21 mouse cellular contexts compared by ENCODE assay signal in genomic region chr4:148218238-148218637, GRCm38 (mm10). TPM values are rescaled to one million over a fixed set of nuclear protein-coding genes. Genes with fewer than 3 reads are reported as not detected.
A peak's percentile ranks its signal among the peaks of the same experiment; 100 is the strongest.
DNase-seq lines count a peak whose midpoint lies in the region; ATAC-seq and TF ChIP-seq lines count a peak whose summit lies in the region.
"Had no signal": no experiment of that assay in that cellular context is flagged by ENCODE, and none has a peak within 500 bp of the region (broad histone marks: within the 10 kb centered on the region; RNA-seq: fewer than 3 reads in every experiment).

No protein-coding gene starts in this region.

- TF ChIP-seq EP300 in lung, postnatal 0 days (IDR thresholded peaks at IDR 0.05) = no peak

- TF ChIP-seq CTCF in lung, embryonic 14.5 days (IDR thresholded peaks at IDR 0.05; ENCODE audit: low read depth) = no peak
- no peak for TF ChIP-seq CTCF in lung, postnatal 0 days (IDR thresholded peaks at IDR 0.05)
- TF ChIP-seq CTCF in brain, embryonic 14.5 days (IDR thresholded peaks at IDR 0.05; ENCODE audit: borderline replicate concordance, extremely low read depth, insufficient read depth, insufficient read length) = no peak

- 30% methylated on average over 10 of the region's 10 CpGs for whole genome bisulfite sequencing in hindbrain, embryonic 12.5 days
- 33% methylated on average over 10 of the region's 10 CpGs for WGBS in hindbrain, embryonic 10.5 days
- WGBS in lung, embryonic 14.5 days = 11% methylated on average over 10 of the region's 10 CpGs
- WGBS in lung, postnatal 0 days = 16% methylated on average over 10 of the region's 10 CpGs
- WGBS in limb, embryonic 12.5 days = 6% methylated on average over 10 of the region's 10 CpGs
- 37% methylated on average over 10 of the region's 10 CpGs for WGBS in embryonic facial prominence, embryonic 10.5 days
- 7% methylated on average over 10 of the region's 10 CpGs for WGBS in kidney, embryonic 15.5 days

- peak overlapping the region; percentile 8; the same call in 1 of the 2 replicates for H3K9ac ChIP-seq in hindbrain, embryonic 12.5 days
- no peak overlapping the region for H3K9ac ChIP-seq in lung, embryonic 14.5 days
- no peak overlapping the region for H3K9ac ChIP-seq in lung, postnatal 0 days (replicated peaks; ENCODE audit: low read depth)
- no peak overlapping the region for H3K9ac ChIP-seq in limb, embryonic 12.5 days (replicated peaks)
- H3K9ac ChIP-seq in kidney, embryonic 15.5 days = no peak overlapping the region
- H3K9ac ChIP-seq: intestine, embryonic 15.5 days; liver, embryonic 12.5 days; lung, embryonic 15.5 days had no signal

- H3K4me3 ChIP-seq in hindbrain, embryonic 12.5 days = no peak overlapping the region
- no peak overlapping the region for H3K4me3 ChIP-seq in hindbrain, embryonic 10.5 days
- no peak overlapping the region for H3K4me3 ChIP-seq in lung, embryonic 14.5 days (ENCODE audit: low read depth, low read length)
- H3K4me3 ChIP-seq in lung, postnatal 0 days (ENCODE audit: low read depth, low read length) = no peak overlapping the region
- no peak overlapping the region for H3K4me3 ChIP-seq in limb, embryonic 12.5 days (replicated peaks)
- no peak overlapping the region for H3K4me3 ChIP-seq in embryonic facial prominence, embryonic 10.5 days
- no peak overlapping the region for H3K4me3 ChIP-seq in kidney, embryonic 15.5 days (replicated peaks)
- H3K4me3 ChIP-seq: erythroblast, embryonic 14.5 days; intestine, embryonic 15.5 days; liver, embryonic 12.5 days; lung, embryonic 15.5 days had no signal

- H3K4me2 ChIP-seq in hindbrain, embryonic 12.5 days (replicated peaks) = no peak overlapping the region
- no peak overlapping the region for H3K4me2 ChIP-seq in lung, embryonic 14.5 days
- H3K4me2 ChIP-seq in lung, postnatal 0 days (replicated peaks; ENCODE audit: low read depth, low read length) = no peak overlapping the region
- 0 out of 2 replicates have a peak overlapping the region, but pooled peaks have one; percentile 0 for H3K4me2 ChIP-seq in limb, embryonic 12.5 days
- no peak overlapping the region for H3K4me2 ChIP-seq in kidney, embryonic 15.5 days
- H3K4me2 ChIP-seq: heart, embryonic 11.5 days; intestine, embryonic 15.5 days; liver, embryonic 12.5 days; lung, embryonic 15.5 days had no signal

- no peaks in the 10 kb centered on the region for H3K9me3 ChIP-seq in hindbrain, embryonic 12.5 days (replicated peaks)
- H3K9me3 ChIP-seq in hindbrain, embryonic 10.5 days = no peaks in the 10 kb centered on the region
- no peaks in the 10 kb centered on the region for H3K9me3 ChIP-seq in lung, embryonic 14.5 days (ENCODE audit: low read depth, low read length)
- no peaks in the 10 kb centered on the region for H3K9me3 ChIP-seq in lung, postnatal 0 days (ENCODE audit: low read length)
- H3K9me3 ChIP-seq in limb, embryonic 12.5 days = no peaks in the 10 kb centered on the region
- H3K9me3 ChIP-seq in embryonic facial prominence, embryonic 10.5 days = no peaks in the 10 kb centered on the region
- no peaks in the 10 kb centered on the region for H3K9me3 ChIP-seq in kidney, embryonic 15.5 days (replicated peaks)
- H3K9me3 ChIP-seq: intestine, embryonic 15.5 days; liver, embryonic 12.5 days; lung, embryonic 15.5 days had no signal

- H3K27ac ChIP-seq in hindbrain, embryonic 12.5 days = no peak overlapping the region
- no peak overlapping the region for H3K27ac ChIP-seq in hindbrain, embryonic 10.5 days
- no peak overlapping the region for H3K27ac ChIP-seq in lung, embryonic 14.5 days (ENCODE audit: low read depth)
- no peak overlapping the region for H3K27ac ChIP-seq in lung, postnatal 0 days (ENCODE audit: low read length)
- no peak overlapping the region for H3K27ac ChIP-seq in limb, embryonic 12.5 days
- no peak overlapping the region for H3K27ac ChIP-seq in embryonic facial prominence, embryonic 10.5 days (replicated peaks)
- no peak overlapping the region for H3K27ac ChIP-seq in kidney, embryonic 15.5 days
- H3K27ac ChIP-seq: intestine, embryonic 15.5 days; liver, embryonic 12.5 days; lung, embryonic 15.5 days had no signal

- H3K27me3 ChIP-seq in hindbrain, embryonic 12.5 days = peaks cover 26% of the 10 kb centered on the region
- H3K27me3 ChIP-seq in hindbrain, embryonic 10.5 days (ENCODE audit: insufficient read depth, poor library complexity, severe bottlenecking) = peaks cover 49% of the 10 kb centered on the region
- peaks cover 6% of the 10 kb centered on the region for H3K27me3 ChIP-seq in lung, embryonic 14.5 days (ENCODE audit: insufficient read depth, low read length)
- no peaks in the 10 kb centered on the region for H3K27me3 ChIP-seq in lung, postnatal 0 days (replicated peaks; ENCODE audit: insufficient read depth, low read length)
- H3K27me3 ChIP-seq in limb, embryonic 12.5 days = peaks cover 90% of the 10 kb centered on the region
- peaks cover 68% of the 10 kb centered on the region for H3K27me3 ChIP-seq in embryonic facial prominence, embryonic 10.5 days (replicated peaks; ENCODE audit: low read depth, poor library complexity, severe bottlenecking)
- peaks cover 50% of the 10 kb centered on the region for H3K27me3 ChIP-seq in kidney, embryonic 15.5 days

- no peaks in the 10 kb centered on the region for H3K36me3 ChIP-seq in hindbrain, embryonic 12.5 days
- no peaks in the 10 kb centered on the region for H3K36me3 ChIP-seq in hindbrain, embryonic 10.5 days
- no peaks in the 10 kb centered on the region for H3K36me3 ChIP-seq in lung, embryonic 14.5 days (ENCODE audit: insufficient read depth)
- no peaks in the 10 kb centered on the region for H3K36me3 ChIP-seq in lung, postnatal 0 days (ENCODE audit: insufficient read depth, low read length)
- H3K36me3 ChIP-seq in limb, embryonic 12.5 days = no peaks in the 10 kb centered on the region
- no peaks in the 10 kb centered on the region for H3K36me3 ChIP-seq in embryonic facial prominence, embryonic 10.5 days (replicated peaks)
- no peaks in the 10 kb centered on the region for H3K36me3 ChIP-seq in kidney, embryonic 15.5 days
- H3K36me3 ChIP-seq: intestine, embryonic 15.5 days; liver, embryonic 12.5 days; lung, embryonic 15.5 days had no signal

- no peak for TF ChIP-seq POLR2A in brain, embryonic 14.5 days (IDR thresholded peaks at IDR 0.05; ENCODE audit: borderline replicate concordance, extremely low read depth, insufficient read depth, insufficient read length, poor library complexity, severe bottlenecking)

- ATAC-seq in hindbrain, embryonic 12.5 days (ENCODE audit: low FRiP score) = no peak
- no peak for ATAC-seq in lung, embryonic 14.5 days (ENCODE audit: insufficient read depth)
- no peak for ATAC-seq in lung, postnatal 0 days
- no peak; the same call in 1 of the 2 replicates for ATAC-seq in limb, embryonic 12.5 days (ENCODE audit: insufficient number of reproducible peaks, insufficient read depth, low FRiP score, low TSS enrichment, low read depth)
- no peak for ATAC-seq in kidney, embryonic 15.5 days (replicated peaks; ENCODE audit: low FRiP score)
- ATAC-seq: intestine, embryonic 15.5 days; liver, embryonic 12.5 days had no signal

- H3K4me1 ChIP-seq in hindbrain, embryonic 12.5 days = peaks cover 33% of the 10 kb centered on the region
- peaks cover 41% of the 10 kb centered on the region for H3K4me1 ChIP-seq in hindbrain, embryonic 10.5 days (replicated peaks)
- H3K4me1 ChIP-seq in lung, embryonic 14.5 days (ENCODE audit: insufficient read depth) = no peaks in the 10 kb centered on the region
- no peaks in the 10 kb centered on the region for H3K4me1 ChIP-seq in lung, postnatal 0 days (ENCODE audit: insufficient read depth, low read depth, low read length)
- peaks cover 12% of the 10 kb centered on the region for H3K4me1 ChIP-seq in limb, embryonic 12.5 days (replicated peaks)
- H3K4me1 ChIP-seq in embryonic facial prominence, embryonic 10.5 days = peaks cover 36% of the 10 kb centered on the region
- peaks cover 5% of the 10 kb centered on the region; the same call in 1 of the 2 replicates for H3K4me1 ChIP-seq in kidney, embryonic 15.5 days
- H3K4me1 ChIP-seq: intestine, embryonic 15.5 days; liver, embryonic 12.5 days; lung, embryonic 15.5 days had no signal

- no peak for DNase-seq in hindbrain, embryonic 10.5 days (ENCODE audit: low spot score)
- peak; percentile 3 for DNase-seq in lung, embryonic 14.5 days
- no peak for DNase-seq in lung, postnatal 0 days (ENCODE audit: low spot score)
- DNase-seq in brain, embryonic 14.5 days (ENCODE audit: low read depth) = peak; percentile 53
- no peak for DNase-seq in embryonic facial prominence, embryonic 10.5 days (ENCODE audit: low spot score)
- DNase-seq: adrenal gland, postnatal 10 days; cerebellum, adult 2 months; gastrocnemius, postnatal 25 days; heart, postnatal 14 days; layer of hippocampus, adult 9-11 months; retina, postnatal 1 day; spleen, adult 18-20 months; thymus, adult 2 months had no signal

RNA-seq across cellular contexts. Expression of gene Fbxo2, which starts 57.8 kb away (rescaled TPM):
- 3.3 and 10.9 TPM in 2 replicates for polyA plus RNA-seq in hindbrain, embryonic 12.5 days (2016; fragmentation: Nextera tagmentation; extraction: Ambion mirVana)
- 3.3 and 4.6 TPM in 2 replicates for polyA plus RNA-seq in hindbrain, embryonic 10.5 days (2016; fragmentation: Nextera tagmentation; extraction: Ambion mirVana)
- 0.72 and 1.1 TPM in 2 replicates for polyA plus RNA-seq in lung, embryonic 14.5 days (2014; fragmentation: Nextera tagmentation; extraction: Ambion mirVana)
- 0.42 and 0.66 TPM in 2 replicates for polyA plus RNA-seq in lung, postnatal 0 days (2015; fragmentation: Nextera tagmentation; extraction: Ambion mirVana)
- polyA plus RNA-seq in brain, embryonic 14.5 days (2012; rRNA removed) = 2.6 and 5.1 TPM in 2 replicates
- polyA plus RNA-seq in limb, embryonic 12.5 days (2016; fragmentation: Nextera tagmentation; extraction: Ambion mirVana) = 2.5 and 3.3 TPM in 2 replicates
- polyA plus RNA-seq in embryonic facial prominence, embryonic 10.5 days (2016; fragmentation: Nextera tagmentation; extraction: Ambion mirVana) = 0.82 and 1.1 TPM in 2 replicates
- 1.7 and 2.1 TPM in 2 replicates for polyA plus RNA-seq in kidney, embryonic 15.5 days (2015; fragmentation: Nextera tagmentation; extraction: Ambion mirVana)
- polyA plus RNA-seq: erythroblast, embryonic 14.5 days had no signal

RNA-seq across cellular contexts. Expression of gene Fbxo44, which starts 58.0 kb away (rescaled TPM):
- polyA plus RNA-seq in hindbrain, embryonic 12.5 days (2016; fragmentation: Nextera tagmentation; extraction: Ambion mirVana) = 77.6 and 80.6 TPM in 2 replicates
- polyA plus RNA-seq in hindbrain, embryonic 10.5 days (2016; fragmentation: Nextera tagmentation; extraction: Ambion mirVana) = 48.0 and 86.5 TPM in 2 replicates
- polyA plus RNA-seq in lung, embryonic 14.5 days (2014; fragmentation: Nextera tagmentation; extraction: Ambion mirVana) = 9.3 and 11.0 TPM in 2 replicates
- 7.1 and 8.4 TPM in 2 replicates for polyA plus RNA-seq in lung, postnatal 0 days (2015; fragmentation: Nextera tagmentation; extraction: Ambion mirVana)
- polyA plus RNA-seq in brain, embryonic 14.5 days (2012; rRNA removed) = 122 and 144 TPM in 2 replicates
- 17.5 and 18.7 TPM in 2 replicates for polyA plus RNA-seq in limb, embryonic 12.5 days (2016; fragmentation: Nextera tagmentation; extraction: Ambion mirVana)
- polyA plus RNA-seq in embryonic facial prominence, embryonic 10.5 days (2016; fragmentation: Nextera tagmentation; extraction: Ambion mirVana) = 18.0 and 21.3 TPM in 2 replicates
- polyA plus RNA-seq in kidney, embryonic 15.5 days (2015; fragmentation: Nextera tagmentation; extraction: Ambion mirVana) = 11.8 and 13.6 TPM in 2 replicates

Comparison
In these comparisons a context has a peak if more than half of its experiments do, and no peak if none do; other contexts are left out.
1. DNase-seq: peak in lung, embryonic 14.5 days (single experiment) and brain, embryonic 14.5 days (single experiment); none in hindbrain, embryonic 10.5 days (single experiment), lung, postnatal 0 days (single experiment) and embryonic facial prominence, embryonic 10.5 days (single experiment).